Mouse (Mus musculus) kidney, adult 2 months (tissue): ENCODE data around the gene Fbxl17. TPM values are rescaled to one million over a fixed set of nuclear protein-coding genes. Genes with fewer than 3 reads are reported as not detected.

ENCODE experiments used
- DNase-seq: peaks from one replicate; pipeline ENCODE4 v3.0.0; 2021
- H3K27ac ChIP-seq: fragments of 200-500 bp; 2 replicates; pipeline ENCODE4 v1.5.1; 2012; ENCODE audit warnings: low read depth, low read length, control low read depth, inconsistent platforms; ENCODE audit not compliant: insufficient read depth
- H3K27me3 ChIP-seq: fragments of 200-500 bp; replicated peaks from 2 replicates; pipeline ENCODE4 v1.6.1; 2012; ENCODE audit warnings: mild to moderate bottlenecking, moderate library complexity, low read length, inconsistent platforms; ENCODE audit not compliant: control insufficient read depth, insufficient read depth
- H3K36me3 ChIP-seq: fragments of 200-500 bp; 2 replicates; pipeline ENCODE4 v1.6.1; 2012; ENCODE audit warnings: mild to moderate bottlenecking, moderate library complexity, low read length, inconsistent platforms; ENCODE audit not compliant: control insufficient read depth, insufficient read depth
- H3K4me1 ChIP-seq: fragments of 200-500 bp; 2 replicates; pipeline ENCODE4 v1.6.1; 2011; ENCODE audit warnings: low read length; ENCODE audit not compliant: control insufficient read depth, insufficient read depth
- H3K4me3 ChIP-seq: fragments of 200-500 bp; 2 replicates; pipeline ENCODE4 v1.5.1; 2011; ENCODE audit warnings: mild to moderate bottlenecking, low read depth, low read length, control low read depth; ENCODE audit not compliant: insufficient read depth
- CTCF ChIP-seq: fragments of 200-500 bp; conservative IDR thresholded peaks from 2 replicates; pipeline ENCODE4 v1.5.1; 2011; ENCODE audit warnings: low read depth, mild to moderate bottlenecking, control low read depth, low read length, moderate library complexity, mixed read lengths; ENCODE audit not compliant: insufficient read depth, insufficient read length
- POLR2A ChIP-seq: fragments of 200-500 bp; IDR thresholded peaks from one replicate; pipeline ENCODE4 v1.6.1; 2011; ENCODE audit warnings: low read depth, low read length, control low read depth
- WGBS: fragments of 180-500 bp; shearing (Covaris S2); methylation state at CpG from one replicate; pipeline ENCODE4 v1.1.7; 2018; 5-methylcytosine and 5-hydroxymethylcytosine counted together
- polyA plus RNA-seq: library from polyadenylated mRNA; depleted of rRNA; stranded (reverse); fragments of >200 nt; gene quantifications from 2 replicates; pipeline ENCODE4 v1.2.3, GENCODE M21; 2012

Fbxl17 gene
- polyA plus RNA-seq, 1 experiment: 10.2 TPM

- TF ChIP-seq CTCF (no peak), POLR2A (no peak)
- 94% methylated on average over 3 of the region's 3 CpGs for WGBS
- Histone ChIP-seq H3K36me3 (no peaks in the 10 kb centered on the region), H3K4me3 (no peak overlapping the region), H3K4me1 (peaks cover 2% of the 10 kb centered on the region; the same call in 1 of the 2 replicates), H3K27ac (no peak overlapping the region), H3K27me3 (no peaks in the 10 kb centered on the region)
- DNase-seq: no peak
These were observed 278.2 kb downstream of the Fbxl17 start for GRCm38 (mm10) chr17:63221632-63222031.

GRCm38 (mm10) chr17:63220821-63221220, 279.0 kb downstream of the Fbxl17 start:
- whole genome bisulfite sequencing: 69% methylated on average over 5 of the region's 5 CpGs

GRCm38 (mm10) chr17:63217016-63217415, 282.8 kb downstream of the Fbxl17 start:
- Histone ChIP-seq H3K27ac (no peak overlapping the region), H3K27me3 (no peaks in the 10 kb centered on the region), H3K36me3 (no peaks in the 10 kb centered on the region), H3K4me1 (no peaks in the 10 kb centered on the region), H3K4me3 (no peak overlapping the region)
- DNase-seq: no peak
- TF ChIP-seq POLR2A: no peak
- TF ChIP-seq CTCF: no peak
- 100% methylated on average over 1 of the region's 1 CpGs for WGBS

More at GRCm38 (mm10) chr17:63220821-63221220, 279.0 kb downstream of the Fbxl17 start:
- DNase-seq: no peak
- Histone ChIP-seq H3K4me1 (no peaks in the 10 kb centered on the region), H3K36me3 (no peaks in the 10 kb centered on the region), H3K27ac (no peak overlapping the region), H3K4me3 (no peak overlapping the region), H3K27me3 (no peaks in the 10 kb centered on the region)
- TF ChIP-seq CTCF (no peak), POLR2A (no peak)

- 89% methylated on average over 4 of the region's 4 CpGs for WGBS
- H3K36me3 ChIP-seq: no peaks in the 10 kb centered on the region
- no peak for TF ChIP-seq CTCF
- no peak for TF ChIP-seq POLR2A
These were observed 287.8 kb downstream of the Fbxl17 start for GRCm38 (mm10) chr17:63212018-63212417.

GRCm38 (mm10) chr17:63209151-63209550, 290.7 kb downstream of the Fbxl17 start:
- TF ChIP-seq POLR2A (no peak), CTCF (no peak)
- Histone ChIP-seq H3K27ac (no peak overlapping the region), H3K4me3 (no peak overlapping the region), H3K4me1 (no peaks in the 10 kb centered on the region), H3K27me3 (no peaks in the 10 kb centered on the region), H3K36me3 (no peaks in the 10 kb centered on the region)
- DNase-seq: no peak
- 94% methylated on average over 6 of the region's 6 CpGs for WGBS

More at GRCm38 (mm10) chr17:63212018-63212417, 287.8 kb downstream of the Fbxl17 start:
- H3K4me3 ChIP-seq: no peak overlapping the region
- H3K27me3 ChIP-seq: no peaks in the 10 kb centered on the region
- DNase-seq: no peak
- no peaks in the 10 kb centered on the region for H3K4me1 ChIP-seq
- no peak overlapping the region for H3K27ac ChIP-seq

GRCm38 (mm10) chr17:63208346-63208745, 291.5 kb downstream of the Fbxl17 start:
- no peak overlapping the region for H3K27ac ChIP-seq
- no peaks in the 10 kb centered on the region for H3K36me3 ChIP-seq
- TF ChIP-seq POLR2A (no peak), CTCF (no peak)
- H3K4me1 ChIP-seq: no peaks in the 10 kb centered on the region
- 85% methylated on average over 4 of the region's 4 CpGs for WGBS
- H3K4me3 ChIP-seq: no peak overlapping the region
- no peaks in the 10 kb centered on the region for H3K27me3 ChIP-seq
- DNase-seq: no peak

- whole genome bisulfite sequencing: 92% methylated on average over 9 of the region's 9 CpGs
- no peak for TF ChIP-seq CTCF
These were observed 292.1 kb downstream of the Fbxl17 start for GRCm38 (mm10) chr17:63207714-63208113.

GRCm38 (mm10) chr17:63205316-63205715, 294.5 kb downstream of the Fbxl17 start:
- no peak overlapping the region for H3K27ac ChIP-seq
- no peaks in the 10 kb centered on the region for H3K4me1 ChIP-seq
- H3K36me3 ChIP-seq: no peaks in the 10 kb centered on the region
- no peak overlapping the region for H3K4me3 ChIP-seq
- WGBS: 97% methylated on average over 5 of the region's 5 CpGs
- DNase-seq: no peak
- no peak for TF ChIP-seq POLR2A
- TF ChIP-seq CTCF: no peak
- no peaks in the 10 kb centered on the region for H3K27me3 ChIP-seq

More at GRCm38 (mm10) chr17:63207714-63208113, 292.1 kb downstream of the Fbxl17 start:
- no peak overlapping the region for H3K27ac ChIP-seq
- H3K27me3 ChIP-seq: no peaks in the 10 kb centered on the region
- no peak overlapping the region for H3K4me3 ChIP-seq
- H3K36me3 ChIP-seq: no peaks in the 10 kb centered on the region
- no peaks in the 10 kb centered on the region for H3K4me1 ChIP-seq
- no peak for DNase-seq
